Mouse (Mus musculus) bone marrow, adult 2 months (tissue): Measurements from ENCODE around the gene Vamp5. TPM values are rescaled to one million over a fixed set of nuclear protein-coding genes. Genes with fewer than 3 reads are reported as not detected.

ENCODE experiments used
- H3K27ac ChIP-seq: fragments of 200-500 bp; 2 replicates; pipeline ENCODE4 v1.5.1; 2012; ENCODE audit warnings: low read depth, mild to moderate bottlenecking, control low read depth, inconsistent platforms, low read length; ENCODE audit not compliant: control insufficient read depth, poor library complexity, insufficient read depth
- H3K4me1 ChIP-seq: fragments of 200-500 bp; 2 replicates; pipeline ENCODE4 v1.6.1; 2011; ENCODE audit warnings: low read length; ENCODE audit not compliant: control insufficient read depth, insufficient read depth
- H3K4me3 ChIP-seq: fragments of 200-500 bp; replicated peaks from 2 replicates; pipeline ENCODE3; 2011; ENCODE audit warnings: mild to moderate bottlenecking, low read depth, low read length, control low read depth; ENCODE audit not compliant: control insufficient read depth
- CTCF ChIP-seq: fragments of 200-500 bp; IDR thresholded peaks from 2 replicates; pipeline ENCODE4 v1.5.1; 2011; ENCODE audit warnings: low read length, control low read depth; ENCODE audit not compliant: control insufficient read depth, insufficient read depth
- POLR2A ChIP-seq: fragments of 200-500 bp; IDR thresholded peaks from 2 replicates; pipeline ENCODE4 v1.6.1; 2011; ENCODE audit warnings: low read depth, mild to moderate bottlenecking, control low read depth, low read length, borderline replicate concordance; ENCODE audit not compliant: control insufficient read depth
- WGBS: fragments of 180-500 bp; shearing (Covaris S2); methylation state at CpG from one replicate; pipeline ENCODE4 v1.1.7; 2018; 5-methylcytosine and 5-hydroxymethylcytosine counted together
- polyA plus RNA-seq: library from polyadenylated mRNA; stranded (reverse); fragments of >200 nt; gene quantifications from 2 replicates; pipeline ENCODE4 v1.2.4, GENCODE M21; 2011; ENCODE audit warnings: low replicate concordance; ENCODE audit not compliant: missing spikeins, insufficient read depth, insufficient read length

The Vamp5 gene
- polyA plus RNA-seq, 1 experiment: 96.2 TPM

DNA sequence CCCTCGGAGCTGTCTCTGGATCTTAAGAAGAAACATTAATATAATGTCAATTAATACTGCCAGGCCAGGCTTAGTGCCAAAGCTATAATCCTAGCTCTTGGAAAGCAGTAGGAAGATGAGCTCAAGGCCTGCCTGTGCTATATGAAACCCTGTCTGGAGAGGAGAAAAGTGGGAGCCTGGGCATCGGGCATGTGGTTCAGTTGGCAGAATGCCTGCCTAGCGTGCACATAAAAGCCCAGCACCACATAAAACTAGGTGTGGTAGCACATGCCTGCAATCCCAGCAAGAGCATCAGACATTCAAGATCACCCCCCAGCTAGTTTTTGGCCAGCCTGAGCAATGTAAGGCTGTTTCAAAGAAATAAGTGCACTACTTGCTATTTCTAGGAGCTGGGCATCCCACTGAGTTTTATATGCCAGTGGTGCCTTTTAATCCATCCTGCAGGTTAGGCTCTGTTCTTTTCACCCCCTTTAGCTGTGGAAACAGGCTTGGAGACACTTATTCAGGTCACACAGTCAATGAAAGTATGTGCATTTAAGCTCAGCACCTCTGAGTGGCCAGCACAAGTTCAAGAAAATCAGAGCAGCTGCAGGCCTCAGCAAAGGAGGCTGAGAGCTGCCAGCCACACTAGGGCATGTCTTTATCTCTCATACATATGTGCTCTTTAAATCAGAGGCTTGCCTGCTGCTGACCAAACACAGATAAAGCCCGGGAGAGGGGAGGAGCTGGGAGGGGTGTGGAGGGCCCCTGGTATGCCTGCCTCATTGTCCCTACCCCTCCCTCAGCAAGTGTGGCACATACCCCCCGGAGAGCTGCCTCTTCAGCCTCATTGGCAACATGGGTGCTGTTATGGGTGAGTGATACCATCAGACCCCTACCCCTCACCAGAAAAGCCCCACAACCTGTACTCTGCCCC lies 22.8 kb downstream of the Vamp5 start:
- WGBS: 73% methylated on average over 5 of the region's 5 CpGs
- peaks cover 1% of the 10 kb centered on the region; the same call in 1 of the 2 replicates for H3K4me1 ChIP-seq
- no peak overlapping the region for H3K4me3 ChIP-seq
- TF ChIP-seq POLR2A: no peak
- no peak for TF ChIP-seq CTCF
- H3K27ac ChIP-seq: no peak overlapping the region

GRCm38 (mm10) chr6:72356001-72356532 lies 24.2 kb downstream of the Vamp5 start:
- WGBS: 73% methylated on average over 8 of the region's 8 CpGs
- no peak for TF ChIP-seq POLR2A
- TF ChIP-seq CTCF: no peak
- Histone ChIP-seq H3K27ac (no peak overlapping the region), H3K4me1 (no peaks in the 10 kb centered on the region), H3K4me3 (no peak overlapping the region)

GRCm38 (mm10) chr6:72355066-72355911 lies 25.0 kb downstream of the Vamp5 start, which contains the start of gene Tmem150a:
Tmem150a (plus strand) TSS chr6:72355447.
- peak within 1 kb of the TSS; percentile 38; the same call in 1 of the 2 replicates for H3K27ac ChIP-seq
- H3K4me1 ChIP-seq: no peaks in the 10 kb centered on the region
- peak; percentile 16; the same call in 1 of the 2 replicates for TF ChIP-seq CTCF
- no peak for TF ChIP-seq POLR2A
- 1% methylated on average over 71 of the region's 71 CpGs for WGBS
- H3K4me3 ChIP-seq: peak within 1 kb of the TSS; percentile 56

DNA sequence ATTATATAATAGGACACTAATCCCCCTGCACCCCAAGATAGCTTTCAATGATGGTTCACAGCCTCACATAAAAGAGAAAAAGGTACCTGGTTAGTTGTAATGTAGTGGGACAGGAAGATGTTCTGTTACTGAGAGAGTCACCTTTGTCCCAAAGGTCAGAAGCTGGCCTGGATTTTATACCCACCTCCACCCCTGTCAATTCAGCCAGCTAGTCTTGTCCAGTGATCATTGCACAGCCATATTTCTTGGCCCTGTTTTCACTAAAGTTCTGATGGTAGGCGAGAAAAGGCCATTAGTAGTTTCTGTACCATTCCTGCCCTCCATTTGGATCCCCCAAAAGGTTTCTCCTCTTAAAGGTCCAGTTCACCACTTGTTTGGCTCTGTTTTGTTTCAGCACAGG lies 26.2 kb downstream of the Vamp5 start:
- H3K4me1 ChIP-seq: no peaks in the 10 kb centered on the region
- WGBS: 81% methylated on average over 1 of the region's 1 CpGs
- TF ChIP-seq POLR2A: no peak
- no peak for TF ChIP-seq CTCF
- H3K4me3 ChIP-seq: no peak overlapping the region
- H3K27ac ChIP-seq: no peak overlapping the region

DNA sequence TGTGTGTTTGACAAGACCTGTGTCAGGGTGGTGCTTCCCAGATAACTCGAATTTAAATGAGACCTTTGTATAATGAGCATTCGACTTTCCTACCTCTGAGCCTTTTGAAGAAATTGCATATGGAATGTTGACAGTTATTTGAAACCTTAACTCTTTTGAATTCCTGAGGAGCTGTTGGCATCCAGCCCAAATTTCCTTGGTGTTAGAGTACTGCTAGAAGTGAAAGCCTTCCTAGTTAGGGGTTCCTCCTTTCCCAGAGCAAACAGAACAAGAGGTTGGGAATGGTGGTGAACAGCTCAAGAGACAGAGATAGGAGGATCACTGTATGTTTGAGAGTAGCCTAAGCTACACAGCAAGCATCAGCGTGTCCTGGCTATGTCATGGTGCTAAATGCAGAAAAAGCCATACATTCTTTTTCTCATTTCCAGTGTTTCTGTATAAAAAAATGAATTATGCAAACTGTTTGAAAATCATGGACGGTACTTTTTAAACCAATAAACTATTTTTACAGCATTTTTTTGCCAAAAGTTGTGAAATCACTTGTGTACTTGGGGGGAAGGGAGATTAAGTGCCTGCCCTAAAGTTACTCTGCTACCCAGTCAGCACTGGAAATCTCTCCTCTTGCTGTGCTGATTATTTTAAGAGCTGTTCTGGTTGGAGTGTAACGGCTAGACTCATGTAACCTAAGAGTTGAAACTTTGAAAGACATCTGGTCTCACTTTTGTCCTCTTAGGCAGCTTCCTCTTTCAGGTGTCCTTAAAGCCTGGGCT lies 27.4 kb downstream of the Vamp5 start:
- TF ChIP-seq POLR2A (no peak), CTCF (no peak)
- Histone ChIP-seq H3K27ac (no peak overlapping the region), H3K4me1 (peaks cover 3% of the 10 kb centered on the region; the same call in 1 of the 2 replicates), H3K4me3 (no peak overlapping the region)
- 62% methylated on average over 5 of the region's 5 CpGs for WGBS

GRCm38 (mm10) chr6:72350214-72350613 lies 30.1 kb downstream of the Vamp5 start:
- Histone ChIP-seq H3K4me1 (peaks cover 4% of the 10 kb centered on the region; the same call in 1 of the 2 replicates), H3K4me3 (no peak overlapping the region), H3K27ac (no peak overlapping the region)
- TF ChIP-seq CTCF (no peak), POLR2A (no peak)
- 77% methylated on average over 2 of the region's 2 CpGs for WGBS

DNA sequence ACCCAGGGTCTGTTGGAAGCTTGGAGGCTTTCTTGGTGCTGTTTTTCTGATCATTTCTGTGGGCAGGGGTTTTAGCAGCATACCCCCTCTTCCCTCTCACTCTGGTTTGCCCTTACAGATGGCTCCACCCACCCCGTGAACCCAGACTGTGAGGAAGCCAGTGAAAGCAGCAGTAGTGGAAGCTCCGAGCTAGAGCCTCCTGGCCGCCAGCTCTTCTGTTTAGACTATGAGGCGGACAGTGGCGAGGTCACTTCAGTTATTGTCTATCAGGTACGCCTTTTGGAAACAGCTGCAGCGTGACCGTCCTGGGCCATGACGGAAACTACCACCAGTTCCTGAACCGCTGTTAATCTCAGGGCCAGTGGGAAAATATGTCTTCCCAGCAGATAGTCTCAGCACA lies 31.9 kb downstream of the Vamp5 start:
- Histone ChIP-seq H3K4me3 (peak overlapping the region; percentile 90), H3K4me1 (peaks cover 4% of the 10 kb centered on the region; the same call in 1 of the 2 replicates), H3K27ac (no peak overlapping the region; the same call in none of the 2 replicates)
- WGBS: 65% methylated on average over 10 of the region's 10 CpGs
- TF ChIP-seq CTCF (no peak), POLR2A (no peak)
